Mouse (Mus musculus): Measurements from ENCODE around the gene Limd1.

DNA sequence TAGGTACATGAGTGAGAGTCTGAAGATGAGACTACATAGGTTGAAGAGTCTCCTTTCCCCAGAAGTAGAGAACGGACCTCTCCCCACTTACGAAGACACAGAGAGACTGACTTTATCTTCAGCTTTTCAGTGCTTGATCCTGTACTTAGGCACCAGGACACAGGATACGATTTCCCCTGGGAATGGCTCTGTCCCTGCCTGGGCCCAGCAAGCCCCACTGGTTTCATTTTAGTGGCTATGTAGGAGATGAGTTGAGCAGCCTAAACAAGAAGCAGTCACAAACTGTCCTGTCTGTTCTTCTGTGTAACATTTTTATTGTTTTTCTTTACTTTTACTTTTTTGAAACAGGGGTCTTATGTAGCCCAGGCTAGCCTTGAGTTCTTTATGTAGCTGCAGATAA lies 6.3 kb downstream of the Limd1 start:
- no peak for TF ChIP-seq CTCF (IDR thresholded peaks at IDR 0.05; ENCODE audit: low read depth, low read length)
- TF ChIP-seq GATA1 (IDR thresholded peaks at IDR 0.05; ENCODE audit: borderline replicate concordance, low read length), result no peak

All from G1E (cell line).